Mouse (Mus musculus) activated CD4-positive, CD25-positive, alpha-beta regulatory T cell (primary cell): ENCODE results near the gene Fam114a1. TPM values are rescaled to one million over a fixed set of nuclear protein-coding genes. Genes with fewer than 3 reads are reported as not detected.

Experiments
- polyA plus RNA-seq, 2 experiments: library from polyadenylated mRNA; unstranded; fragments of 100-300 nt; shearing (Covaris generic); gene quantifications; one replicate each; pipeline ENCODE4 v1.2.1; 2017

Gene Fam114a1
- 1 to 10 TPM; 1.2 to 2.2 TPM for polyA plus RNA-seq

DNA sequence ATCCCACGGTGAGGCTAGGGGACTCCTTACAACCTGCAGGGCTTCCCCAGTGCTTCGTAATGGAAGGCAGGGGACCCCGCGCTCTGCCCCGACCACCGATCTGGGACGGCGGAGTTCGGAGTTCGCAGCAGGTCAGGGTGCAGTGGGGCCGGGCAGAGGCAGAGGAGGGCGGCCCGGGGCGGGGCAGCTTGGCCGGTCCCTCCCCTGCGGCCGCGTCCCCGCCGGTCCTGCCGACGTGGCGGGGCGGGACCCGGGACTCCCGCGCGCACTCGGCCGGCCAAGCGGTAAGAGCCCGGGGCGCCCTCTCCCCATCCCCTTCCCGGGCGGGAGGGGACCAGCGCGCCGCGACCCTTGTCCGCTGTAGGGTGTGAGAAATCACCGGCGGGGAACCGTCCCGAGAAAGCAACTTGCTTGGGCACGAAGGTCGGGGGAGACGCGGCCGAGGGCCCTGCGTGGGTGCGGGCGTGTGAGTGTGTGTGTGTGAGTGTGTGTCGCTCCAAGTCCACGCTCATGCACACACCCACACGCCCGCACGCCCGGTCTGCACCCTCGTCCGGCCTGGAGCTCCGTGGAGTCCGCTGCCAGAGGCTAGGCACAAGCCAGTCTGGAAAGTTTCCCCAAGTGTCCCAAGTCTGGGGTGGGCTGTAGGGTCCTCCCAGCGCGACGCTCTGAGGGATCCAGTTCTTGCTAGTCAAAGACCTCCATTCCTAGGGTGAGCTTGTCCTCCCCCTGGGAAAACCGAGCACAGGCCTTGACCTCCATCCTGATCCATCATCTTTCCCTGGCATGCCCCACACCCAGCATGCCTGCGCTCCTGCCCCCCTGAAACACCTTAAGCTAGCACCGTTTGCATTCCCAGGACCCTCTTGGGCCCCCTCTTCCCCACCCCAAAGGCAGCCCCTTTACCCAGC, at the start of gene Fam114a1:
TSS of gene Fam114a1 (plus strand) at position 211 of the 911 bp plus-strand sequence.

DNA sequence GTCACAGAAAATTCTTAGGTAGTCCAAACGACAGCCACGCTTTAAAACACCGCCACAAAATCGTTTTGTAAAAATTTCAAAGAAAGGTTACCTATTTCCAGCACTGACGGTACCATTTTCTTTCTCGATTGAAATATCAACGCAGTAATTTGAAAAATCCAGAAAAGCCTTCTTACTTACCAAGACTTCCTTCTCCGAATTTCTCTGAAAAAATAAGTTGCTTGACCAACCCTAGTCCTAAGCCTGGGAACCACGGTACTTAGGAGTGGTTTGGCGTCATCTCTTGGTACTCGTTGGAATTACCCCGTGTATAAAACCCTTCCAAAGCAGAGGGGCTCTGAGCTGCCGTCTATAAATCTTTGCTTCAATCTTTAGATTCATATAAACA, 10.0 kb upstream of the Fam114a1 start, which contains the start of gene Tlr6:
TSS of gene Tlr6 (minus strand) at position 255 of the 388 bp plus-strand sequence.

Other genes starting within 250 kb of the Fam114a1 start
- gene Klf3, start 166.7 kb upstream of the Fam114a1 start, polyA plus RNA-seq = 100 to 1,000 TPM; 192 to 250 TPM
- gene Tlr1, start 36.5 kb upstream of the Fam114a1 start, polyA plus RNA-seq = 10 to 100 TPM; 66.4 to 99.7 TPM
- 1 to 10 TPM; 2.4 to 9.7 TPM for gene Tlr6, start 10.0 kb upstream of the Fam114a1 start, polyA plus RNA-seq
- gene Tmem156, start 122.1 kb downstream of the Fam114a1 start, polyA plus RNA-seq = 10 to 100 TPM; 16.7 to 20.0 TPM
- 10 to 100 TPM; 16.0 to 27.1 TPM for gene Klhl5, start 137.5 kb downstream of the Fam114a1 start, polyA plus RNA-seq
- 1 to 10 TPM; 3.8 to 5.0 TPM for gene Wdr19, start 229.6 kb downstream of the Fam114a1 start, polyA plus RNA-seq